In genomic region chrX:7696520-7696919, GRCm38 (mm10) we compare ENCODE assay signal across 9 mouse cellular contexts. TPM values are rescaled to one million over a fixed set of nuclear protein-coding genes. Genes with fewer than 3 reads are reported as not detected.
A peak's percentile ranks its signal among the peaks of the same experiment; 100 is the strongest.
DNase-seq lines count a peak whose midpoint lies in the region; ATAC-seq lines count a peak whose summit lies in the region.
"Had no signal": no experiment of that assay in that cellular context is flagged by ENCODE, and none has a peak within 500 bp of the region (broad histone marks: within the 10 kb centered on the region; RNA-seq: fewer than 3 reads in every experiment).

No protein-coding gene starts in this region.

- H3K4me1 ChIP-seq in heart, embryonic 14.5 days (ENCODE audit: control insufficient read depth in 2 of 2, insufficient read depth in 2 of 2, low read length in 2 of 2), result no peaks in the 10 kb centered on the region
- no peaks in the 10 kb centered on the region for H3K4me1 ChIP-seq in embryonic facial prominence, embryonic 12.5 days
- no peaks in the 10 kb centered on the region for H3K4me1 ChIP-seq in hindbrain, embryonic 16.5 days (ENCODE audit: control insufficient read depth, insufficient read depth, low read depth, low read length)
- peaks cover 11% of the 10 kb centered on the region; the same call in 1 of the 2 replicates for H3K4me1 ChIP-seq in midbrain, embryonic 13.5 days (replicated peaks)

- 0 out of 2 replicates have a peak, but pooled peaks have one; percentile 10 for ATAC-seq in heart, embryonic 14.5 days (ENCODE audit: insufficient number of reproducible peaks, insufficient read depth, low FRiP score, low read depth)
- ATAC-seq in embryonic facial prominence, embryonic 12.5 days (ENCODE audit: insufficient number of reproducible peaks, insufficient read depth, low FRiP score, low TSS enrichment), result 0 out of 2 replicates have a peak, but pooled peaks have one; percentile 42
- peak; percentile 71; the same call in 1 of the 2 replicates for ATAC-seq in hindbrain, embryonic 16.5 days
- peak; percentile 67 for ATAC-seq in midbrain, embryonic 13.5 days

- H3K4me3 ChIP-seq in heart, embryonic 14.5 days (ENCODE audit: control insufficient read depth in 1 of 2, insufficient read depth in 1 of 2, low read depth in 1 of 2, low read length in 2 of 2), result peak overlapping the region in 1 of 2 experiments; percentile 58; a peak in 2 of 4 replicates
- 0 out of 2 replicates have a peak overlapping the region, but pooled peaks have one; percentile 59 for H3K4me3 ChIP-seq in embryonic facial prominence, embryonic 12.5 days
- peak overlapping the region; percentile 20 for H3K4me3 ChIP-seq in hindbrain, embryonic 16.5 days (ENCODE audit: low read length)
- H3K4me3 ChIP-seq in midbrain, embryonic 13.5 days (replicated peaks), result peak overlapping the region; percentile 55; the same call in 1 of the 2 replicates

- H3K4me2 ChIP-seq in heart, embryonic 14.5 days (ENCODE audit: low read length), result peak overlapping the region; percentile 53
- peak overlapping the region; percentile 30 for H3K4me2 ChIP-seq in embryonic facial prominence, embryonic 12.5 days (replicated peaks)
- H3K4me2 ChIP-seq in hindbrain, embryonic 16.5 days (ENCODE audit: low read length), result peak overlapping the region; percentile 51
- peak overlapping the region; percentile 37 for H3K4me2 ChIP-seq in midbrain, embryonic 13.5 days (replicated peaks)

- intact Hi-C loops in heart, postnatal 25 days (cut with DNase I), result loop anchor here (5.0 kb wide), 2 partner anchors 94 to 274 kb away; no protein-coding TSS in a partner anchor

- H3K36me3 ChIP-seq in heart, embryonic 14.5 days (ENCODE audit: control insufficient read depth, insufficient read depth, low read length), result peaks cover 17% of the 10 kb centered on the region
- peaks cover 5% of the 10 kb centered on the region; the same call in 1 of the 2 replicates for H3K36me3 ChIP-seq in embryonic facial prominence, embryonic 12.5 days
- no peaks in the 10 kb centered on the region for H3K36me3 ChIP-seq in hindbrain, embryonic 16.5 days (ENCODE audit: control insufficient read depth, insufficient read depth, low read length)
- H3K36me3 ChIP-seq in midbrain, embryonic 13.5 days, result peaks cover 9% of the 10 kb centered on the region; the same call in 1 of the 2 replicates

- 40% methylated on average over 6 of the region's 6 CpGs for WGBS in heart, embryonic 14.5 days
- WGBS in embryonic facial prominence, embryonic 12.5 days, result 44% methylated on average over 6 of the region's 6 CpGs
- 39% methylated on average over 6 of the region's 6 CpGs for WGBS in hindbrain, embryonic 16.5 days
- 46% methylated on average over 6 of the region's 6 CpGs for WGBS in midbrain, embryonic 13.5 days

- no peak overlapping the region for H3K27ac ChIP-seq in heart, embryonic 14.5 days (replicated peaks in 1 of 2; ENCODE audit: control insufficient read depth in 1 of 2, insufficient read depth in 1 of 2, low read depth in 2 of 2, low read length in 2 of 2)
- no peak overlapping the region for H3K27ac ChIP-seq in embryonic facial prominence, embryonic 12.5 days
- H3K27ac ChIP-seq in hindbrain, embryonic 16.5 days (ENCODE audit: low read depth, low read length), result no peak overlapping the region
- no peak overlapping the region for H3K27ac ChIP-seq in midbrain, embryonic 13.5 days

- H3K27me3 ChIP-seq in heart, embryonic 14.5 days (ENCODE audit: control insufficient read depth, insufficient read depth, low read length), result no peaks in the 10 kb centered on the region
- no peaks in the 10 kb centered on the region for H3K27me3 ChIP-seq in embryonic facial prominence, embryonic 12.5 days
- no peaks in the 10 kb centered on the region for H3K27me3 ChIP-seq in hindbrain, embryonic 16.5 days (replicated peaks; ENCODE audit: control insufficient read depth, insufficient read depth, low read length)
- no peaks in the 10 kb centered on the region for H3K27me3 ChIP-seq in midbrain, embryonic 13.5 days

- H3K9ac ChIP-seq in heart, embryonic 14.5 days (ENCODE audit: low read length), result no peak overlapping the region
- H3K9ac ChIP-seq in embryonic facial prominence, embryonic 12.5 days, result no peak overlapping the region
- H3K9ac ChIP-seq in hindbrain, embryonic 16.5 days (ENCODE audit: low read depth, low read length), result no peak overlapping the region
- H3K9ac ChIP-seq in midbrain, embryonic 13.5 days (replicated peaks), result no peak overlapping the region

- no peak for DNase-seq in heart, postnatal 25 days (ENCODE audit: low spot score)
- DNase-seq in cerebellum, adult 11-12 months, result no peak
- no peak for DNase-seq in thymus, postnatal 10 days (ENCODE audit: low spot score in 2 of 2)
- no peak for DNase-seq in ovary, postnatal 14 days (ENCODE audit: low spot score)

- no peaks in the 10 kb centered on the region for H3K9me3 ChIP-seq in heart, embryonic 14.5 days (ENCODE audit: control insufficient read depth, low read length)
- no peaks in the 10 kb centered on the region for H3K9me3 ChIP-seq in embryonic facial prominence, embryonic 12.5 days
- H3K9me3 ChIP-seq in hindbrain, embryonic 16.5 days (ENCODE audit: control insufficient read depth, low read length), result no peaks in the 10 kb centered on the region
- H3K9me3 ChIP-seq in midbrain, embryonic 13.5 days, result no peaks in the 10 kb centered on the region

RNA-seq across cellular contexts. Expression of gene Gpkow, which starts 0.4 kb away (rescaled TPM):
- polyA plus RNA-seq in heart, embryonic 14.5 days (2014; fragmentation: Nextera tagmentation; extraction: Ambion mirVana), result 33.5 TPM in 2 replicates
- 10 to 100 TPM; 19.5 to 21.3 TPM for total RNA-seq in heart, postnatal 25 days (2021)
- 38.7 and 39.6 TPM in 2 replicates for polyA plus RNA-seq in embryonic facial prominence, embryonic 12.5 days (2016; fragmentation: Nextera tagmentation; extraction: Ambion mirVana)
- 45.7 and 51.2 TPM in 2 replicates for polyA plus RNA-seq in hindbrain, embryonic 16.5 days (2015; fragmentation: Nextera tagmentation; extraction: Ambion mirVana)
- polyA plus RNA-seq in midbrain, embryonic 13.5 days (2015; fragmentation: Nextera tagmentation; extraction: Ambion mirVana), result 45.1 and 45.6 TPM in 2 replicates

RNA-seq across cellular contexts. Expression of gene Magix, which starts 15.5 kb away (rescaled TPM):
- 0.54 and 0.74 TPM in 2 replicates for polyA plus RNA-seq in heart, embryonic 14.5 days (2014; fragmentation: Nextera tagmentation; extraction: Ambion mirVana)
- total RNA-seq in heart, postnatal 25 days (2021), result 10 to 100 TPM; 24.1 to 26.0 TPM
- 0.11 and 0.15 TPM in 2 replicates for polyA plus RNA-seq in embryonic facial prominence, embryonic 12.5 days (2016; fragmentation: Nextera tagmentation; extraction: Ambion mirVana)
- polyA plus RNA-seq in hindbrain, embryonic 16.5 days (2015; fragmentation: Nextera tagmentation; extraction: Ambion mirVana), result 0.25 and 0.45 TPM in 2 replicates
- 0.06 and 0.09 TPM in 2 replicates for polyA plus RNA-seq in midbrain, embryonic 13.5 days (2015; fragmentation: Nextera tagmentation; extraction: Ambion mirVana)

RNA-seq across cellular contexts. Expression of gene Wdr45, which starts 17.6 kb away (rescaled TPM):
- 18.5 and 24.0 TPM in 2 replicates for polyA plus RNA-seq in heart, embryonic 14.5 days (2014; fragmentation: Nextera tagmentation; extraction: Ambion mirVana)
- 10 to 100 TPM; 34.4 to 44.8 TPM for total RNA-seq in heart, postnatal 25 days (2021)
- 32.3 and 33.0 TPM in 2 replicates for polyA plus RNA-seq in embryonic facial prominence, embryonic 12.5 days (2016; fragmentation: Nextera tagmentation; extraction: Ambion mirVana)
- 31.6 and 36.3 TPM in 2 replicates for polyA plus RNA-seq in hindbrain, embryonic 16.5 days (2015; fragmentation: Nextera tagmentation; extraction: Ambion mirVana)
- polyA plus RNA-seq in midbrain, embryonic 13.5 days (2015; fragmentation: Nextera tagmentation; extraction: Ambion mirVana), result 31.8 and 34.9 TPM in 2 replicates

RNA-seq across cellular contexts. Expression of gene Plp2, which starts 25.3 kb away (rescaled TPM):
- 194 and 196 TPM in 2 replicates for polyA plus RNA-seq in heart, embryonic 14.5 days (2014; fragmentation: Nextera tagmentation; extraction: Ambion mirVana)
- 10 to 100 TPM; 41.6 to 54.1 TPM for total RNA-seq in heart, postnatal 25 days (2021)
- polyA plus RNA-seq in embryonic facial prominence, embryonic 12.5 days (2016; fragmentation: Nextera tagmentation; extraction: Ambion mirVana), result 58.4 and 63.2 TPM in 2 replicates
- polyA plus RNA-seq in hindbrain, embryonic 16.5 days (2015; fragmentation: Nextera tagmentation; extraction: Ambion mirVana), result 21.1 and 24.8 TPM in 2 replicates
- 20.3 and 22.2 TPM in 2 replicates for polyA plus RNA-seq in midbrain, embryonic 13.5 days (2015; fragmentation: Nextera tagmentation; extraction: Ambion mirVana)

RNA-seq across cellular contexts. Expression of gene Gm45208, which starts 25.5 kb away (rescaled TPM):
- not detected in 2 replicates for polyA plus RNA-seq in heart, embryonic 14.5 days (2014; fragmentation: Nextera tagmentation; extraction: Ambion mirVana)
- total RNA-seq in heart, postnatal 25 days (2021), result under 1 TPM in 1 of 2 experiments, not detected in 1; 0.42 TPM
- polyA plus RNA-seq in embryonic facial prominence, embryonic 12.5 days (2016; fragmentation: Nextera tagmentation; extraction: Ambion mirVana), result not detected in 2 replicates
- polyA plus RNA-seq in hindbrain, embryonic 16.5 days (2015; fragmentation: Nextera tagmentation; extraction: Ambion mirVana), result not detected in 2 replicates
- not detected in 2 replicates for polyA plus RNA-seq in midbrain, embryonic 13.5 days (2015; fragmentation: Nextera tagmentation; extraction: Ambion mirVana)
- polyA plus RNA-seq: macrophage had no signal

Comparison
In these comparisons a context has a peak if more than half of its experiments do, and no peak if none do; other contexts are left out.
1. ATAC-seq: peak in every context shown above with its lines; median percentile 71 in hindbrain, embryonic 16.5 days; 67 in midbrain, embryonic 13.5 days; 42 in embryonic facial prominence, embryonic 12.5 days; 10 in heart, embryonic 14.5 days.